Mouse (Mus musculus): ENCODE measurements at regions not wholly inside any gene's neighbourhood (a gene's known extent, or its start where the extent isn't known, plus 50 kb on each side); places are given as distances from the start of the nearest gene placed in this dataset.

DNA sequence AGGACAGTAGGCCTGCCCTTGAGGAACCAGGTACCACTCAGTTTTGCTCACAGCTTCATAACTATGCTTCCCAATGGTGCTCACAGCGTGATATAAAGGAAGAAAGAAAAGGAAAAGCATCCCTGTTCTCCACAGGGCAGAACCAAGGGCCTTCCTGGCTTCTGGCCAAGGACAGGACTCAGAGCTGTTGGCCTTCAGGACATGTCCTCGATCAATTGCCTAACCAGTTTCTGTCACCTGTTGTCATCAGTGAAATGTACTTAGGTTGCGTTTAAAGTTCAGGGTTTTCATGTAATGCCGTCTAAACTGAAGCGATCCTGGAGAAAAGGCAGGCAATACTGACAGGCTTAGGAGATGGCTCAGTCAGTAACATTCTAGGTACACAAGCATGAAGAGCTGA, 232.9 kb downstream of the Csl start:
- no peak for DNase-seq (ENCODE audit: low read depth, low spot score)

DNA sequence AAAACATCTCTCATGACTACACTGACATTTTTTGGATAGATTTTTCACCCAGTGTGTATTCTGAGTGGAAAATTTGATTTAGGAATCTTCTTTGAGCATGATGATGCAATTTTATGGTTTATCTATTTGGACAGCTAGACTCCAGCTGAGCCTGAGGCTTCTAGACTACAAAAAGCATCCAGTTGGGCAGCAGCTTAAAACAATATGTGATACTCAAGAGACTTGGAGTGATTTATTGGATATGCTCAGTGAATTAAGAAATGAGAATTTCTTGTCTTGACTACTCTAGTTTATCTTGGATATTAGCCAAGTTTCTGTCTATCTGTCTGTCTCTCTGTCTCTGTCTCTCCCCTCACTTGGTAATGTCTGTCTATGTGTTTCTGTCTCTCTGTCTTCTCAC, 228.4 kb downstream of the Csl start:
- DNase-seq (ENCODE audit: low read depth, low spot score), result no peak

- peak; percentile 14 for DNase-seq (ENCODE audit: low read depth, low spot score)
Measured at GRCm38 (mm10) chr10:99531556-99531955, 227.9 kb downstream of the Csl start.

- DNase-seq (ENCODE audit: low read depth, low spot score), result no peak
Measured at GRCm38 (mm10) chr10:99531992-99532391, 227.5 kb downstream of the Csl start.

DNA sequence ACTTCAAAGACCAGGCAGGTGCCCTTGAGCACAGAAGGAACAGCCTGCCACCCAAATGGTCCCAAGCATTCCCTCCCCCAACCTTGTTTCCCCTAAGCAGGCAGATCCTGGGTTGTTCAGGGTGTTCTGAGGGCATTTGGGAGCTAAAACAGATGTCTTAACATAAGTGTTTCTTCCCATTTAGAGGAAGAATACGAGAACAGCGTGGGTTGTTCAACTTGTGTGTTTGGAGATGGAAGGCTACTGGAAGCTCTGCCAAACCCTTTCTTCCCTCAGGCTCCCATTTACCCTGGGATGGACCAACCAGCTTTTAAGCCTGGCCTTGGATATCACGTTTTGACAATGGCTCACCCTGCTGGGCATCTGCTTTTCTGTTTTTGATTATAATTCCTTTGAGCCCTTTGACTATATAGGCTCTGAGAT, 226.8 kb downstream of the Csl start:
- peak; percentile 72 for DNase-seq (ENCODE audit: low read depth, low spot score)

DNA sequence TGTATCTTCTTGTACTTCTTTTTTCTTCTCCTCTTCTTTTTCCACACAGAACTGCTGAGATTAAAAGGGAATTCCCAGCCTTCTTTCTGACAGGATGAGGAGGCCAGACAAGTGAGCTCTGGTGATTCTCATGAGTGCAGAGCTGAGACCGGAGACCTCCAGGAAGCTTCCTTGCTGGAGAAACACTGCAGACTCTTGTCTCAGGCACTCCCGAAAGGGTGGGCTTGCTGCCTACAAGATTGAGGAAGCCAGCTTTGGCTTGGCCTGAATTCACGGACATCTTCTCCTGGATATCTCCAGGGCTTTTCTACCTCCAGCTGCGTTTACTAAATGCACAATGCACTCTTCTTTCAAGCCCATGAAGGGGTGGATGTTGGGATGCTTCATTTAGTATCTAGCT, 226.0 kb downstream of the Csl start:
- no peak for DNase-seq (ENCODE audit: low read depth, low spot score)

DNA sequence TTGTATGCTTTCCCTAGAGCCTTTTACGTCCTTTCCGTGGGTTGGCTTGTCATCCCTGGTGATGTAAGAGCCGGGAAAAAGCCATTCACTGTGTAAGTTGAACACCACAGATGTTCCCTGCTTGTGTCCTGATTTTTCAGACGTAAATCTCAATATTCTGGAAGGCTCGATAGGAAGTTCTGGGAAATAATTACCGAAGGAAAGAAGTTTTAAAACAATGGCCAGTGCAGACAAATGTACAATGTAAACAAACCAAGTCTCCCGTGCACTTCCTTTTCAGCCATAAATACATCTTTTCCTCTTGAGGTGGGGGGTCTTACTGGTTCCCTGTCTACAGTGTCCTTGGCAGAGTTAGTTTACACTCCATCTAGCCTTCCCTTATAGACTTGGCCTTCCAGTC, 225.2 kb downstream of the Csl start:
- DNase-seq (ENCODE audit: low read depth, low spot score), result peak; percentile 23

DNA sequence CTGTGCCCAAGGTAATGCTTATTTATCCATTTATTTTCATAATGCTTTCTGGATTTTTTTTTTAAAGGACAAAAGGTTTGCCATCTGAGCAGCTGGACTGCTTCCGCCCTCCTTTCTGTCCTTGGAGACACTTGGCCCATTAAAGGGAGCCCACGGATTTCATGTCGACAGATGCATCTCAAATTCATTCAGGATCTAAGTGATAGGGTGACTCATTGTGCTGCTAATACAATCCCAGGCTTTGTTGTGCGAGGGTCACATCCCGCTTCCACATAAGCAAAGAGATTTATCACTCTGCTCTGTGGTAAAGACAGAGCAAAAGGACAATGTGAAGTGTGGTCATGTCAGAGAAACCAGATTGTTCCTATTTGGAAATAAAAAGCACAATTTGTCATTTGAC, 220.8 kb downstream of the Csl start:
- DNase-seq (ENCODE audit: low read depth, low spot score), result no peak

DNA sequence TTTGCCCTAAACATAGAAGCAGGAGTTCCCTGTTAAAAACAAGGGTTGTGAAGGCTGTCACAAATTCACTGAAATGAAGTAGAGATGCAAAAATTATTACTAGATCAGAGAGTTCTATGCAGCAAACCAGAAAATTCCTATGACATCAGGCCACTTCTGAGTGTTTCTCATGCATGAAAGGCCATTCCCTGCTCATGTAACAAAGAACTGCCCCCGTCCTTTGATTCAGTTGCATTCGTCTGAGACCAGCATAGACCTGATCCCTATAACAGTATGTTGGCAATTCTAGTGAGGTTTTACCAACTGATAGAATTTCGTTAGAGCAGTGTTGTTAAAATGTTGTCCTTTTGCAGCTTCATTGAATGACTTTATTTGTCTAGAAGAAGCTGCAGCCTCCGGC, 207.1 kb downstream of the Csl start:
- no peak for DNase-seq (ENCODE audit: low read depth, low spot score)

- peak; percentile 80 for DNase-seq (ENCODE audit: low read depth, low spot score)
Measured at GRCm38 (mm10) chr10:99552836-99553540, 206.5 kb downstream of the Csl start.

GRCm38 (mm10) chr10:99555021-99555420, 204.4 kb downstream of the Csl start:
- no peak for DNase-seq (ENCODE audit: low read depth, low spot score)

- no peak for DNase-seq (ENCODE audit: low read depth, low spot score)
Measured at GRCm38 (mm10) chr10:99555658-99556352, 203.7 kb downstream of the Csl start.

GRCm38 (mm10) chr10:99556353-99557036, 203.0 kb downstream of the Csl start:
- no peak for DNase-seq (ENCODE audit: low read depth, low spot score)

DNA sequence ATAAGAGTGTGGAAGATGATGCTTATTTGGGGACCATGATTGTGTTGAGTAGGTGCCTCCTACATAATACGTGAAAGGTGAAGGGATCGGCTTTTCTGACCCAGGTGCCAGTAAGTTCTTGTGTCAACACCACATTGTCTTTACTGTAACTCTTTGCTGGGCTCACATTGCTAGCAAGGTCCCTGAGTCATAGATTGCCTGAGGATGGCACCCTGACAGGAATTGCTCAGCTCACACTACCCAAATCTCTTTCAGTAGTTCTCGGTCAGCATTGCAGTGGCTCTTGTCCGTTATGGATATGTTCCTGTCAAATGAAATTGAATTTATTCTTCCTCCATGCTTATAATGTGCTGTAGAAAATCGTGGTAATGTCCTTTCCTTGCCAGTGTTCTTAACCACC, 200.8 kb downstream of the Csl start:
- no peak for DNase-seq (ENCODE audit: low read depth, low spot score)

DNA sequence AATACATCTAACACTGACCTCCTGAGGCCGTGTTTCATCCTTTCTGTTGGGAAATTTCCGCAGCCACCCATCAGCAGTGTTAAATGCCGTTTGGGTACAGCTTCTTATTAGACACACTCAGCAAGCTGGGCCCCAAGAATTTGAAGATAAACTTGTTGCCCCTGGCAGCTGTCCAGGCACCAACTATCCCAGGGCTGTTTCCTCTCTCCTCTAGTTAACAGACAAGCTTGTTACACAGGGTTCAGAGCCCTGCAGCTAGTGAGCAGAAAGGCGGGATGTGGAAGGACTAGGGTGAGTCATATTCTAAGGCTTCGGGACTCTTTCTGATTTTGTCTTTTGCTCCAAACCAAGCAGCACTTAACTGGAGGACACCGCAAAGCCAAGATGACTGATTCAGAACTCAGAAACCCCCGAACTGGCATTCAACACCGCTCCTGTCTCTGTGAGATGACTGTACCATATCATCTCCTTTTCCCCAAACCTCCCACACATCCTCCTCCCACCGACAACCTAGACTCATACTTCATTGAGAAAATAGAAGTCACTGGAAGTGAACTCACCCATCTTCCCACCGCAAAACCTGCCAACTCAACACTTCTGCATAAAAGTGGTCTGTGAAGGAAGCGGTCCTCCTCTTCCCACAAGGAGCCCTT, 198.2 kb downstream of the Csl start:
- peak; percentile 83 for DNase-seq (ENCODE audit: low read depth, low spot score)

- peak; percentile 46 for DNase-seq (ENCODE audit: low read depth, low spot score)
Measured at GRCm38 (mm10) chr10:99564605-99565004, 194.9 kb downstream of the Csl start.

DNA sequence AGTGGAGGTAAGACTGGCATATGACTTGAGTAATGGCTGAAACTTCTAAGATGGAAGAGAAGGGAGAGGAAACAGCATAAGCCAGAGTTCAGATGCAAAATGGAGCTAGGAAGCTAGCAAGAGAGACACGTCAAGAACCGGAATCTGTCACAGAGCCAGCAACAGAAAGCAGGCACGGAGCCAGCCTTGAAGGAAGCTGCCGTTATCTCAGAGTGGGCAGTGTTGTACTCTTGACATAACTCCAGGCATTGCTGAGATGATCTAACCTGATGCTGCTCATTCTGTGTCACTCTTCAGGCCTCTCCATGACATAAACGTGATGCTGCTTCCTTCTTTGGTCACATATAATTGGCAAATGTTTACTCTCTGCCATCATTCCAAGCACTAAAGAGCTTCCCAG, 191.0 kb downstream of the Csl start:
- no peak for DNase-seq (ENCODE audit: low read depth, low spot score)

GRCm38 (mm10) chr10:99570190-99570589, 189.3 kb downstream of the Csl start:
- peak; percentile 44 for DNase-seq (ENCODE audit: low read depth, low spot score)

- no peak for DNase-seq (ENCODE audit: low read depth, low spot score)
Measured at GRCm38 (mm10) chr10:99573997-99574396, 185.5 kb downstream of the Csl start.

DNA sequence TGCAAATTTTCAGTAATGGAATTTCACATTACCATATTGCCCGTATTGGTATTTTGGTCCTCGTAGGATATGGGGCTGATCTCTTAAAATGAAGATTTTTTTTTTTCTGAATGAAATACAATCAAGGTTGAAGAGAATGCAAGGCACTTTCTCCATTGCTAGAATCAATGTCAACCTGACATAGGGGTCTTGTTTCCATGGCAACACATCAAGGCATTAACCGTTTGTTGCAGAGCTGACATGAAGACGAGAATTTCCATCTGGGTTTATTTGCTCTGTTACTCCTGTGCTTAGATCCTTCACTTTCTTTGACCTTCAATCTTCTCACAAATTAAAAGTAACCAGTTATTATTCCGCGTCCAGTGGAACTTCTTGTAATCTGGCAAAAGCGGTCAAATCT, 184.2 kb downstream of the Csl start:
- no peak for DNase-seq (ENCODE audit: low read depth, low spot score)

- no peak for DNase-seq (ENCODE audit: low read depth, low spot score)
Measured at GRCm38 (mm10) chr10:99576301-99576700, 183.2 kb downstream of the Csl start.

- peak; percentile 78 for DNase-seq (ENCODE audit: low read depth, low spot score)
Measured at GRCm38 (mm10) chr10:99577041-99577681, 182.3 kb downstream of the Csl start.
